Mouse (Mus musculus) neutrophil, adult 5-6 weeks (primary cell): Measurements from ENCODE around the gene Ly86. TPM values are rescaled to one million over a fixed set of nuclear protein-coding genes. Genes with fewer than 3 reads are reported as not detected.

Source experiments
- ATAC-seq: fragments of 151-379, 151-347 bp; 2 replicates; pipeline ENCODE4 v1.8.0; 2017; ENCODE audit warnings: mild to moderate bottlenecking, moderate TSS enrichment; ENCODE audit not compliant: insufficient number of reproducible peaks, poor library complexity, low FRiP score, severe bottlenecking; ENCODE audit errors: extremely low read depth
- total RNA-seq: library from RNA; stranded (forward); fragments of 200-1000 nt; gene quantifications from 2 replicates; pipeline ENCODE4 v1.2.3, GENCODE M21; 2017

Gene Ly86
- total RNA-seq, 1 experiment from 2014 or later = 193 TPM

- no peak for ATAC-seq
Measured at GRCm38 (mm10) chr13:37424904-37425303, 79.9 kb downstream of the Ly86 start.

DNA sequence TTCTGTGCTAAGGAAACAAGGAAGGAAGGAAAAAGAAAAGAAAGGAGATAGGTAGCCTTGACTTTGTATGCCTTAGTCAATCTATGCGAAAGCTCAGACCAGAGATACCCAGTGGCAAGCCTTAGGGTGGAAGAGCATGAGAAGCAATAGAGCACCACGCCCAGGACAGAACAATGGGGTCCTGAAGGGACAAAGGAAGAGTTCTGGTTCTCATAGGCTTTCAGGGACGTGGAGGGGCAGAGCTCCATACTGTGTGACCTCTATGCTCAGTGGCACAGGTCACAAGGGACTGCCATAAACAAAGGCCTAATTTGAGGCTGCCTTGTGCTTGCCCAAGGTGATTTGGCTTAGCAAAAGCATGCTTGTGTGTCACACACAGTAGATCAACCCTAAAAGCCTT is 80.4 kb downstream of the Ly86 start:
- no peak for ATAC-seq

DNA sequence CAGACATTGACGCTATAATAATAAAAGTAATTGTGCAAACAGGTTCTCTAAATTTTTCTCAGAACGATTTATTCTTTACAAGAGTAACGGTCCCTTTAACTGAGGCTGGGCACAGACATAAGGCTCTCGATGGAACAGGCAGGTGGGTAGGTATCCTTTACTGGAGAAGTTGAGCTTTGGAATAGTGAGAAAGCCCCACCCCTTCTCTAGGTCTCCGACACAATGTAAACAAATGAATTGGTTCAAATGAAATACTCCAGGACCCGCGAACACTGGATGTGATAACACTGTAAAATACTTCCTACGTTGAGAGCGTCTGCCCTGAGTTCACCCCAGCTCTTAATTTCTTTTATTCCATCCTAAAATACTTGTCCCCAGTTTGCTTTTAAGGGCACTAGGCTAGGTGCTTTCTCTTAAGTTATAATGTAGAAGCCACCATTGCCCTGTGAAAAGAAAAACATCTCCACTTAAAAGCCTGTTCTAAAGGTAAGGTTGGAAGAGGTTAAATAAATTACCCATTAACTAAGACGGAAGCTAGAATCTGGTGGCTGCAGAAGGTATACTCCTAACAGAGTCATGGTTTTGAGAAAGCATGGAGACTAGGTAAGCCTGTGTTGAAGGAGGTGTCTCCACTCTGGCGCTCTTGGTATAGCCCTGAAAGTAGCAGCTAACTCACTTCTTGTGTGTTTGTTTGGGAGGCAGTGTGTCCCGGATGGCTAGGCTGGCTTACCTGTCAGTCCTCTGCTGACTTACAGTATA is 81.7 kb downstream of the Ly86 start:
- ATAC-seq = no peak

DNA sequence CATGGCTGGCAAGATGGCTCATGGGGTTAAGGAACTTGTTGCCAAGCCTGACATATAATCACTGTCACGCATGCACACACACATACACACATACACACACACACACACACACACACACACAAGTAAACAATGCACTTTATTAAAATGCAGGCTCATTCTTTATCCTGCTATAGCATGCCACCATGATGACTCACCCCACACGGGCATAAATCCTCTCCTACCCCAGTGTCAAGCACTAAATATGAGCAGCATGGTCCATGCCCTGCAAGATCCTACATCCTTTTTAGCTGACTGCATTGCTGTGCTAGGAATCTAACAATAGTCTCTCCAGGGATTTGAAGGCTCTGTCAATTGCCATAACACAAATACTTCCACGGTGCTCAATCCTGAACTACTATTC is 83.5 kb downstream of the Ly86 start:
- ATAC-seq = no peak

DNA sequence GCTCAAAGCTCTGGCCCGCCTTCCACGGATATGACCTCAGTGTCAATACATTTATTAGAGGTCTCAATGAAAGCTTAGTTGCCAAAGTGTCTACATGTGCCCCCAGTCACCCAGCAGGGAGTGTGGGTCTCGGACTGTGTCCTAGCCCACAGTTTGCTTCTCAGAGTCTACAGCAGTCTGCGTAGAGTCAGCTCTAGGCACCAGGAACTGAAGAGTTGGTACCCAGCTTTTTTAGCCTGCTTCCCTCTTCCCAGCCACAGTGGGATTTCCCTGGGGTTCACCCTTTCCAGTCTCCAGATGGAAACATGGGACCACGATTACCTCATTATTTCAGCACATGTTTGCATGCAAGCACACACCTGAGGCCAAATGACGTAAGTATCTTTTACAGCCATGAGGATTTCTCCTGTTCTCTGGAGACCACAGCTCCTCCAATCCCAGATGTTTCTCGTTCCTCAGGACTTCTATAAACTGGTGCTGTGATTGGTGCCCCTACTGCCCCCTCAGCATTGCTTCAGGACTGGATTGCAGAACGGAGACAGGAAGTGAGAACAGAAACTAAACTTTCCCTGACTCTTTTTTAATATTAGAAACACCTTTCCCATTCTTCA is 84.8 kb downstream of the Ly86 start:
- no peak for ATAC-seq

- ATAC-seq = no peak
Measured at GRCm38 (mm10) chr13:37431707-37432106, 86.7 kb downstream of the Ly86 start.

DNA sequence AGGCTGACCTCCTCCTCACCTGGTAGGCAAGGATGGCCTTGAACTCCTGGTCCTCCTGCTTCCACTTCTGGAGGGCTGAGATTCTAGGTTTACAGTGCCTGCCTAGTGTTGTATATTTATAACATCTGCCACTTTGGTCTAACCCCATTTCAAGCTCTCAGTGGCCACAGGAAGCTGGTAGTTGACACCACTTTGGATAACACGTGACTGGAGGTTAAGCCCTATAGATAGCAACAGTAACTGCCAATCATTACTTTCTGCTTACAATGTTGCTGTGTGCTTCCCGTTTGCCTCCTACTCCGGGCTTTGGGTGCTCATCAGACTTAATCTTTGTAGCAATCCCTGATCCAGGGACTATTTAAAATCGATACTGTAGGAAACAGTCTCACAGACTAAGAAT is 87.6 kb downstream of the Ly86 start:
- no peak for ATAC-seq

- ATAC-seq = no peak
Measured at GRCm38 (mm10) chr13:37433142-37433541, 88.1 kb downstream of the Ly86 start.

GRCm38 (mm10) chr13:37433730-37434129 is 88.7 kb downstream of the Ly86 start:
- ATAC-seq = no peak

DNA sequence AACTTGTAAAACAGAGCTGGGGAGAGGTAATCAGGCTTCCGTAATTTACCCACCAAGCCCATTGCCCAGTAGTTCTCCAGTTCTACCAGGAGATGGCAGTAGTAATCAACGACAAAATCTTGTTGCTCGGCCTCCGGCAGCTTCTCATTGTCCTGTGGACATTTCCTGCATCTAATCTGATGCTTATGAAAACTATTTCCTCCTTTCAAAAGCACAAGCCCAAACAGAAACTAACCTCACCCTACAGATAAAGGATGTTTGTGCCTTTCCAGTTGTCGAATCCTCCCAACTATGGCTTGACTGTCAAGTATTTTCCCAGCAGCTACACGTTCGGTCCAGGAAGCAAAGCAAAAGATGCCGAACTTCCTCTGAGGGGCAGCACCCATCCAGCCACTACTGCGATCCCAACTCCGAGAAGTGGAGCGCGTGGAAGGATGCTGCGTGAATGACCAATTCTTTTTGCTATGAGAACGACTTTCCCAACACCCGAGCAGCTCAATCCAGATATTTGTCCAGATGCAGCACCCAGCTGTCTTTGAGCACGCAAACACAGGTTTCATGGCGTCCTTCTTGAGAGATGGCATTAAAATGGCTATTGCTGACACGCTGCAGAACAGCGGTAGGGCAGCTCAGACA is 89.2 kb downstream of the Ly86 start:
- ATAC-seq = peak; percentile 92

- ATAC-seq = no peak
Measured at GRCm38 (mm10) chr13:37434841-37435240, 89.8 kb downstream of the Ly86 start.

DNA sequence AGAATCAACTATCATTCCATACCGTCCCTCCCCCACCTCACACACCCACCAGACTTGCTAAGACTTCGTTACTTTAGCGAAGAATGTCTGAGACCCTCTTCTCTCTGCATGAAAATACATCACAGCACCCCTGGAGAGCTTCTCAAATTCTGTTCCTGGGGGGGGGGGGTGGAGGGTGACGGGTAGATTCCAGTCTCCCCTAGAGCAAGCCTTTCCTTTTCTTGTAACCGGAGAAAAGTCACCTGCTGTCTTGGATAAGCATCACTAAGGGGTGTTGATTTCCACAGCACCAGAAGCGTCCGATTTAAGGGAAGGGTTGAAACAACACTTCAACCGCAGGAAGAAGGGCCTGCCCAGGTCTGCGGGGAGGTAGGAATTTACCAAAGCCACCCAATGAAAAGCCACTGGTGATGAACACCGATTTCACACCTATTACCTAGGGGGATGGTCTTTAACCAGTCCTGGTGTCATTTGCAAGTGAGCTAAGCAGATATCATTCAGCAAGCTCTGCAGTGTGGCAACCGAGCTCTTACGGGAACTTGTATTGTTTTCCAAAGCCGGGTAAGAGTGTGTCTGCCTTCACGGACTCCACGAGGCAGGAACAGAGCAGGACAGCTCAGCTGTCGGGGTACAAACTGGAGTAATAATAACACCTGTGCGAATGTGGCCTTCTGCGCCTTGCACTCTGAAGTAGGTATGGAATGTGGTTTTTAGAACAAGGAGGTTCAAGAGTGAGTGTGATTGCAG is 91.4 kb downstream of the Ly86 start:
- no peak for ATAC-seq

DNA sequence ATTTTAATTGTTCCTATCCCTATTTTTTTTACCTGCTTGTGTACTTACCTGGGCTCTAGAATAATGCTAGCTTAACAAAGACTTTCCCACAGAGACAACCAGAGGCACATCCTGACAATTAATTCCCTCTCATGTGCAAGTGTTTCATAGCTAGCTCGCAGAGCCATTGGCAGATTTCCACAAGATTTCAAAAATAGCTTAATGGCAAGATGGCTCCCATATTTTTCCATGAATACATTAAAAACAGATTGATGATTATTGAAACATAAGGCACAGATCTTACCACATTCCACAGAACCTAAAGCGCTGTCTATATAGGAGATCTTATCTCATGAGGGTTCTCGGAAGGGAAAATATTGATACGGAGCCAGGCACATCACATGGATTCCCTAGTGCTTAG is 93.8 kb downstream of the Ly86 start:
- ATAC-seq = no peak

DNA sequence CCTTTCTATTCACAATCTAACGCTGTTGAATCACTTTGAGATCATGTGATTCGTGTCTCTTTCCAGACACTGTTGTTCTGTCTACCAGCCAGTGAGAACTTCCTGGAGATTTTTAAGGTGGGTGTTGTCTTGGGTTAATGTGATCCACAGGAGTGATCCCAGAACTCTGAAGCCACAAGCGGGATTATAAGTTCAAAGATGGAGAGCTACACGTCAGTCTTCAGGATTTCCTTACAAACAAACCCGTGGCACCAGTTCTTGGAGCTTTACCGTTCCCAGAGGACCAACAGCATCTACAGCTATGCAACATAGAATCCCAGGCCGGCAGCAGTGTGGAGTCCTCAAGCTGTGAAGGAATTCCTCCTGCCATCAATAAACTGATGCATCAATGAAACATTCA is 94.5 kb downstream of the Ly86 start:
- ATAC-seq = no peak

GRCm38 (mm10) chr13:37439941-37440340 is 94.9 kb downstream of the Ly86 start:
- peak; percentile 42 for ATAC-seq

GRCm38 (mm10) chr13:37440593-37441307 is 95.7 kb downstream of the Ly86 start:
- peak; percentile 32; the same call in 1 of the 2 replicates for ATAC-seq

DNA sequence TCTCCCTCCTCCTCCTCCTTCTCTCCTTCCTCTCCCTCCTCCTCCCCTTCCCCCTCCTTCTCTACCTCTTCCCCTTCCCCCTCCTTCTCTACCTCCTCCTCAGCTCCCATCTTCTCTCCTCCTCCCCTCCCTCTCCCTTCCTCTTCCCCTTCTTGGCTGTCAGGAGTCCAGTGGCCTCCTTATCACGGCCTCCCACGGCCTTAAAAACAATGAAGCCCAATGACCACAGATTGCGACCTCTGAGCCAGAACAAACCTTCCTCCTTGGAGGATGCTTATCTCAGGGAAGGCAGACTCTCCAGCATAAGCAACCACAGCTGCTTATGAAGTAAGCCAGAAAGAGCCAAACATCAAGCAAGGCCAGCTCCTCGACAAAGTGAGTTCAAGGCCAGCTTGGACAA is 97.0 kb downstream of the Ly86 start:
- no peak for ATAC-seq

DNA sequence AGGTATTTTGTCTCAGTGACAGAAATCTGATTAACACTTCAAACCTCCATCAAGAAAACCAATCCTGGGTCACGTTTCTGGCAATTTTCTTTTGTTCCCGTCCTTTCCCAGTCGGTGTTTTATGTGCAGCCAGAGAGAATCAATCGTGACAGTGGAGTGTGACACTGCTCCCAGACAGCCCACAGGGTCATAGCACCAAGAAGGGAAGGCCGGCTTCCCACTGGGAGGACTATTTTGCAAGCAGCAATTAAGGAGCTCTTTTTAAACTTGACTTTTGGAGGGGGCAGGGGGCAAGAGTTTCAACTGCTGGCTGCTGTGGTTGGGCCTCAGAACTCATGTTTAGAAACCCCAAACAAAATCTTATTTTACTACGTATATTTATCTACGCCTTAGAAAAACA is 97.5 kb downstream of the Ly86 start:
- no peak for ATAC-seq

DNA sequence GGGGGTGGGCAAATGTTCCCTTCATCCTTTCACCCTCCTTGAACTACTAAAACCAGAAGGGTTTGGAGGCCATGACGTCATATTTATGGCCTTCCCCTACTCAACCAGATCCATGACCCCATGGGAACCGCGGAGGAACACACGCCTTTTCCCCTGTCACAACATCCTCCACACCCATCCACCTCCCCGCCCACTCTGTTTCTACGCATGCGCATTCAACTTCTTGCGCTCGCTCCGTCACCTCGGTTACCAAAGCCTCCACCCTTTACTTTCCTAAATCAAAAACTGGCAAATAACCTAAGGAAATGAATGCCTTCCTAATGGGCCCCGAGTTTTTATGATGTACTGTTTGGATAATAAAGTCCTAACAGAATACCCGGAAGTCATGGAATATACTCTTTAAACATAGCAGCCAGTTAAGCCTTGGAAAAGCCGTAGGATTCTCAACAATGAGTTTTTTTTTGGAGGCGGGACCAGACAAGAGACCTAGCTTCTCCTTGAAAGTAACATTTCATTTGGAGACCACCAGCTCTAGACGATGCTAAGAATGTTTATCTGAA is 101.8 kb downstream of the Ly86 start:
- no peak for ATAC-seq
